Mouse (Mus musculus) cerebellum, adult 9-10 months (tissue): ENCODE measurements around the gene Rimklb.
A peak's percentile ranks its signal among the peaks of the same experiment; 100 is the strongest.

Experiments used
- DNase-seq: peaks from one replicate; pipeline ENCODE4 v3.0.0; 2022

Rimklb gene

DNA sequence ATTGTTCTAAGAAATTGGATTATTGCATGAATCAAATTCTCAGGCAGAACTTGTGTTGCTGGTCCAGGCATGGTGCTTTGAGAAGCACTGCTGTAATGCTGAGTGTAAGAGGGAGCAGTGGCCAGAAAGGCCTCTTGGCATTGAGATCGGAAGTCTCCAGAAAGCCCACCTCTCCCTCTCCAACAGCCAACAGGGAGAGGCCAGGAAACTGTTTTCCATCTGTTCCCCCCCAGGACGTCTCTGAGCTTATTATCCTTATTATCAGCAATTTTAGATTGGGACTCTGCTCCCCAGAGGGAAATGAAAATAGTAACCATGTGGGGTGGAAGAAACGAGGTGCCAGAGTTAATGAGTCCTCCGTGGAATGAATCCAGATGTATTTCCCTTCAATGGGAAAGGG, 82.2 kb downstream of the Rimklb start:
- no peak for DNase-seq

DNA sequence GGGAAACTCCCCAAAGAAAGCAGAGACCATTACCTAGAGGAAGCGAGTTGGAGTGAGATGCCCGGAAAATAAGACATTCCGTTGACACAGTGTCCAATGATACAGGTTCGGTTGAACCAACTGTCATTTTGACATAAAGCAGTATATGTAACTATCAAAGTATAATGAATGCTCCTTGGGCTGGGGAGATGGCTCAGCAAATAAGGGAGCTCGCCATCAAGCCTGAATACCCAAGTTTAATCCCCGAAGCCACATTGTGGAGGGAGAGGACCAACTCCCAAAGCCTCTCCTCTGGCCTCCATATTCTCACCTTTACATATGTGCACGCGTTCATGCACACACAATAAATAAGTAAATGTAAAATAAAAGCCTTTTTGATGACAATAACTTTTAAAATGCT, 87.3 kb downstream of the Rimklb start:
- no peak for DNase-seq

DNA sequence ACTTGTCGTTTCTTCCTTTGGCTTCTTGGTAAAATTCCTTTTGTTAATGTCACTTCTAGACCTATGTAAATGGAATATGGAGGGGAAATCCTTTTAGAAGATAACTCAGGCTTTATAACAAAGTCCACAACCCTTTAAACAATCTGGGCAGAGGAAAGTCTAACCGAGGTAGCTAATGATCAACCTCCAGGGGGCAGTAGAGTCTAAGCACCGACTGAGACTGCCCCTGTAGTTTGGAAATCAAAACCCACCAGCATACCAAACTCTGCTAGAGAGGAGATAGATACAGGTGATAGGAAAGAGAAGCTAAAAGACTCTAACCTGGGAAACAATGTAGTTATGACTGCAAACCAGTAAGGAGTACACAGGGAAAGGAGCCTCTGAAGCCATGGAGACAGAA, 96.3 kb downstream of the Rimklb start:
- DNase-seq = peak; percentile 2

DNA sequence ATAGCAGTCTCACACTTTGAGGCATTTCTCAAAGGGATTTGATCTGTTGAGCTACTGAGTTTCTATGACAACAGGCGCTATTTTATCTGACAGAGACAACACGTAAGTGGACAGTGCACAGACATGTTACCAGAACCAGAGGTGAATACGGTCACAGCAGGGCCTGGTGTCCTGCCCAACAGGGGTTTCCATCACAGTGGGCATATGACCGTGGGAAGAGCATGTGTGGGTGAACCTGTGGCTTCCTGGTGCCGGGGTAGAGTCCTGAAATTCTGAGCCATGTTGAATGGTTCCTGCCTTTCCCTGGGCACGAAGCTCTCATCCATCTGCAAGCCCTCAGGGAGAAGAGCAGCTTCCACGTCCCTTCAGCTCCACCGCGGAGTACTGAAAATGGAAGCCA, 98.3 kb downstream of the Rimklb start:
- DNase-seq = no peak
